Mouse (Mus musculus) forebrain, embryonic 10.5 days (tissue): ENCODE data around the gene Abtb1. TPM values are rescaled to one million over a fixed set of nuclear protein-coding genes. Genes with fewer than 3 reads are reported as not detected.

ENCODE experiments used
- DNase-seq: peaks from one replicate; pipeline ENCODE4 v3.0.0-alpha.2; 2017; ENCODE audit warnings: low spot score; ENCODE audit errors: extremely low spot score
- H3K27ac ChIP-seq: fragments of 300-500 bp; sonication (generic); 2 replicates; pipeline ENCODE4 v1.5.1; 2016; ENCODE audit warnings: mild to moderate bottlenecking
- H3K27me3 ChIP-seq: fragments of 300-500 bp; sonication (generic); 2 replicates; pipeline ENCODE4 v1.6.1; 2016; ENCODE audit warnings: mild to moderate bottlenecking; ENCODE audit not compliant: poor library complexity, severe bottlenecking
- H3K36me3 ChIP-seq: fragments of 300-500 bp; sonication (generic); replicated peaks from 2 replicates; pipeline ENCODE4 v1.6.1; 2016; ENCODE audit warnings: mild to moderate bottlenecking, moderate library complexity
- H3K4me1 ChIP-seq: fragments of 300-500 bp; sonication (generic); 2 replicates; pipeline ENCODE4 v1.6.1; 2016
- H3K4me3 ChIP-seq: fragments of 300-500 bp; sonication (generic); 2 replicates; pipeline ENCODE4 v1.5.1; 2016; ENCODE audit warnings: mild to moderate bottlenecking, moderate library complexity
- H3K9me3 ChIP-seq: fragments of 300-500 bp; sonication (generic); 2 replicates; pipeline ENCODE4 v1.6.1; 2016; ENCODE audit warnings: mild to moderate bottlenecking, moderate library complexity
- WGBS: fragments of 180-500 bp; shearing (Covaris S2); methylation state at CpG from one replicate; pipeline ENCODE4 v1.1.7; 2016; 5-methylcytosine and 5-hydroxymethylcytosine counted together
- polyA plus RNA-seq: library from polyadenylated mRNA; unstranded; fragments of >200 nt; fragmentation: Nextera tagmentation; extraction: Ambion mirVana; gene quantifications from 2 replicates; pipeline ENCODE4 v1.2.1, GENCODE M21; 2016

Gene Abtb1
- 20.8 and 21.5 TPM in 2 replicates for polyA plus RNA-seq

DNA sequence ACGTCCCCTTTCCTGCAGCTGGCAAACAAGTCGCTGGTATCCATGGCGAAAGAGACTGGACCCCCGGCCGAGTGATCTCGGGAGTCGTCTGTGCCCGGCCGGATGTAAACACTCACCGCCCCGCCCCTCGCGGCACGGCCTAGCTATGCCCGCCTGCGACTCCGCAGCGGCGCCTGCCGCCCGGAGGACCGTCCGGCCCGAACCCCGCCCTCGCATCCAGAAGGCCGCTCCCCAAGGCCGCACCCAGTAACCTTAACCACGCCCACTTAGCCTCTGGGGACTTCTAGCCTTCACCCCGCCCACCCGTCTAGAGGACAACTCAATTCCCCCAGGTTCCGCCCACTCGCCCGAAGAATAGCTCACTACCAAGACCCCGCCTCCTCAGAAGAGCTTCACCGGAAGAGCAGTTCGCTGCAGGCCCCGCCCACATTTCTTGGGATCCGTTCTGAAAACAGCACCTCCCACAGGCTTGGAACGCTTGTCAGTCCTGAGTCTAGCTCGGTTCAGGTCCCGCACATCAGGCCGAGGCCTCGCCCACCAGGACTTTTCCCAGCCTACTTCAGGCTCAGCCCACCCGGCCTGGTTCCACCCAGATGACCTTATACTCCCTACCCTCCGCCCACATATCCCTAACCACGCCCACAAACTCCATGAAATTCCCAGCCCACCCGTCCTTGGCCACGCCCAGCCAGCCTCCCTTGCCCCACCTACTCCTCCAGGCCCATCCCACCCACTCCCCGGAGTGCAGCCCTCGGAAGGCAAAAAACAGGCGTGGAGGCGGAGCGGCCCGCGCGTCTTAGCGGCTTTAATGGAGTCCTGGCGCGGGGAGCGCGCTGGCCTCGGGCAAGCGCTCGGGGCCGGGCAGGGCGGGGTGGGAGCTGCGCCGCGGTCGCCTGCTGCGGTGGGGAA is at the start of gene Abtb1:
Abtb1 (minus strand) TSS at position 204 of the 909 bp plus-strand sequence.
- peak; percentile 98 for DNase-seq
- WGBS, result under 1% methylated on average over 72 of the region's 72 CpGs

DNA sequence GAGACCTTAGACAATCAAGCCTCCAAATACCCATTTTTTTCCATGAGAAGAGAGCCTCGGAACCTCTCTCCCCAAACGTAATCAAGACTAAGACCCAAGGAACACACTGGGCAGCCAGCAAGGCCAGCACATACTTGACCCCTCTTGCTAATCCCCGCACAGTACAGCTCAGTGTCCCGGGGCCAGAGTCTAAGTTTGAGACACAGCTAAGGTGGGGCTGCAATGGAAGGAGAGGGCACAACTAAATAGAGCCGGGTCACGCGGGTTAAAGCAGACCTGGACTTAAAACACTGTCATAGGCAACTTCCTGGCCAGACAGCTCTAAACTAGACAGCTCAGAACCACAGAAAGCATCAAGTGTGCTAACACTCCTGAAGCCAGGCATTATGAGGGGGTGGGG is 49.0 kb upstream of the Abtb1 start:
- Histone ChIP-seq H3K9me3 (no peaks in the 10 kb centered on the region), H3K27ac (no peak overlapping the region), H3K4me3 (no peak overlapping the region), H3K36me3 (peaks cover 100% of the 10 kb centered on the region), H3K4me1 (peaks cover 5% of the 10 kb centered on the region), H3K27me3 (no peaks in the 10 kb centered on the region)
- DNase-seq, result no peak
- 89% methylated on average over 7 of the region's 7 CpGs for WGBS

More for the DNA sequence above, at the start of gene Abtb1:
- Histone ChIP-seq H3K27me3 (no peaks in the 10 kb centered on the region), H3K36me3 (peaks cover 25% of the 10 kb centered on the region), H3K4me1 (peaks cover 23% of the 10 kb centered on the region), H3K9me3 (no peaks in the 10 kb centered on the region), H3K4me3 (peak within 1 kb of the TSS; percentile 83), H3K27ac (peak within 1 kb of the TSS; percentile 88)

DNA sequence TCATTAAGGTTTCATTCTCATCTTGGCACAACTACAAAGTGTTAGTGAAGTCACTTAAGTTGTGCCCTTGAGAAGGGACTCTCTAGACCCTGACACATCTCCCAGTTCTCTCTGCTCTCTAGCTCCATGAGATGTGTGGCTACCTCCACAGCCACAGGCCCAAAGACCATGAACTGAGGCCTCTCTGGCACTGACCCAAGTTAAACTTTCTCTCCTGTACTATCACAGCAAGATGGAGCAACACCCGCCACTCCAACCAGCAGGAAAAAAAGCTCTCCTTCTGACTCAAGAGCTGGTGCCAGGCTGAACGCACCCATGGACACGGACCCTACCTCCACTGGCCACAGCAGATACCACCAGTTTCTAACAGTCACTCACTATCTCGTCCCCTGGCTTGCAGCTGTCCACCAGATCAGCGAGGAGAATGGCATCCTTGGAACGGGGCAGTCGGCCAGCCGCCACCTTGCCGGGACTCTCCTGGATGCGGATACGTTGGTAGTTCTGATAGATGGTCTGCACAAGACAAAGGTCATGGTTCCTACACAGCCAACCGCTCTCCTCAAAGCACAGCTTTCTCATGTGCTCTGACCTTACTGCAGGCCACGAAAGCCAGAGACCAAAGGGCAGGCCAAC is 47.7 kb upstream of the Abtb1 start:
- Histone ChIP-seq H3K4me3 (no peak overlapping the region), H3K27me3 (no peaks in the 10 kb centered on the region), H3K36me3 (peaks cover 100% of the 10 kb centered on the region), H3K27ac (no peak overlapping the region), H3K9me3 (no peaks in the 10 kb centered on the region), H3K4me1 (no peaks in the 10 kb centered on the region)
- no peak for DNase-seq
- 98% methylated on average over 13 of the region's 13 CpGs for WGBS

DNA sequence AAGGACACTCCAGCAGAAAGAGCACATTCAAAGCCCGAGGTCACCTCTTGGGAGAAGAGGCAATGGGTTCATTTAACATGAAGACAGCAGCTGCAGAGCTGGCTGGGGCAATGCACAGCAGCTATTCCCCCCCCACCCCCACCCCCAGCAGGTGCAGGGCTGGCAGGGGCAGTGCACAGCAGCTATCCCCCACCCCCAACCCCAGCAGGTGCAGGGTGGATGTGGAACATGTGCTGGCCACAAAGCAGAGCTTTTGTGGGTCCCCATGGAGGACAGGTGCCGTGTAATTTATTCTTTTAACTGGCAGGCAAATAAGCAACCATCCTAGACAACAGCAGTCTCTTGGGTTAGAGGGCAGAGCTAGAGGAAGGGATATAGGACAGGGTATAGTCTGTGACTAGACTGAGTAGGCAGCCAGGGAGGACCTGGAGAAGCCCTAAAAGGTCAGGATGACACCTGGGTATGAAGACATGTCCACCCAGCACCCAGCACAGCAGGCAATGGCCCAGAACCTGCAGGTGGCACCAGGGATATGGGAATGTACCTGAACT is 44.7 kb upstream of the Abtb1 start:
- H3K27me3 ChIP-seq, result no peaks in the 10 kb centered on the region
- H3K4me1 ChIP-seq, result no peaks in the 10 kb centered on the region
- H3K4me3 ChIP-seq, result no peak overlapping the region
- H3K27ac ChIP-seq, result no peak overlapping the region
- no peaks in the 10 kb centered on the region for H3K9me3 ChIP-seq
- 86% methylated on average over 2 of the region's 2 CpGs for WGBS
- H3K36me3 ChIP-seq, result peaks cover 100% of the 10 kb centered on the region
- no peak for DNase-seq

DNA sequence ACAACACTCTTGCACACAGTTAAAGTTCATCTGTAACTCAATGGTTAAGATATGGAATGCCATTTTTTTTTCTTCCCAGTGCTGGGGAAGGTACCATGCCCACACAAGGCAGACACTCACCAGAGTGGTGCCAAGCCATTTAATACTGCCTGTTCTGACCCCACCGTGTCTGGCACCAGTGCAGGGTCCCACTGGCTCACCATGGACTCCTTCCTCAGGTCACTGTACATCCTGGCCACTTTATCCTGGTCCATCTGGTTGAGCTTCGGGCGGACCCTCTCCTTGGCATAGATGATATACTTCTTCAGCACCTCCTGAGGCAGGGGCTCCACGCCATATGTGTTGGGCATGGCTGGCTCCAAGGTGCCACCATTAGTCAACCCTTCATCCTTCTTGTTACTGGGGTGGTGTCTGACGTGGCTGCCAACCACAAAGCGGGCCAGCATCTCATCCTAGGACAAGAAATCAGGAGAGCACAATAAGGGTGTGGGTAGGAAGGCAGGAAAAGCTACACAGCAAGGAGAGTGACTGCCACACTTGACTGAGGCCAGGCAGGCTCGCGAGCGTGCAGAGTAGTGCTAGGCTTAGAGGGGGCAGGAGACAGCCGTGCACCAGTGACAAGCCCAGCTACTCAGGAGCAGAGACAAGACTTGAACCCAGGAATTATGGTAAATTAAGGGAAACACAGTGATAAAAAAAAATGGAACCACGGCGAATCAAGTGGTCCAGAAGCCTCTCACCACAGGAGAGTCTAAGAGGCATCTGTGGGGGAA is 44.0 kb upstream of the Abtb1 start:
- Histone ChIP-seq H3K4me3 (no peak overlapping the region), H3K27me3 (no peaks in the 10 kb centered on the region), H3K27ac (no peak overlapping the region), H3K9me3 (no peaks in the 10 kb centered on the region), H3K4me1 (no peaks in the 10 kb centered on the region), H3K36me3 (peaks cover 100% of the 10 kb centered on the region)
- DNase-seq, result no peak
- 91% methylated on average over 12 of the region's 12 CpGs for WGBS

DNA sequence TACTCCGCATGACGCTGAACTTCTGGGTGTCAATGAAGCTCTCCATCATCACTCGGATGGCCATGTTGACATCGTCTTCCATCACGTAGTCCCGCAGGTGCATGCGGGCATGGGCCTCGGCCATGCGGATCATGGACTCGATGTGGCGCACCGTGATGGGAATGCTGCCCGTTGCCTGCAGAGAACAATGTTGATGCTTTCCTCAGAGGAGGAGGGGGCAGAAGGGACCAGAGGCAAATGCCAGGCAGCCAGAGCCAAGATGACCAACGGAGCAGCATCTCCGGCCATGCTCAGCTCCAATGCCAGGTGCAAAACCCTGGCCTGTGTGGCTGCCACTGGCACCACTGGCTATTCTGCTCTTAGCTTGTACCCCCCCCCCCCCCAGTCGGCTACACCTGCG is 42.9 kb upstream of the Abtb1 start:
- peaks cover 99% of the 10 kb centered on the region for H3K36me3 ChIP-seq
- DNase-seq, result no peak
- WGBS, result 97% methylated on average over 17 of the region's 17 CpGs

DNA sequence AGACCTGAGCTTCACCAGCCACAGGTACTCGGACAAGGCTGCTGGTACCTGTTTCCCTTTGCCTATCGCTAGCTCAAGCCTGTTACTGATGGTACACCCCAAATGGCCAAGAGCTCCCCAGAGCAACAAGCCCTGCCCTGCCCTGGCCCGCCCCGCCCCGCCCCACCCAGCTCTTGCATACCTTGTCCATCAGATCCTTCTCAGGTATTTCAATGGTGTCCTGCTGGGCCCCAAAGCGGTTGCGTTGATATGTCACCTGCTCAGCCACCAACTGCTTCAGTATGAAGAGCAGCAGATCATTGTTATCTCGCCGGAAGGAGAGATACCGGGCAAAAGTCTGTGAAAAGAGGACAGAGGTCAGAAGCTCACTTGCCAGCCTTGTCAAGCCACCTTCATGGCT is 42.4 kb upstream of the Abtb1 start:
- H3K36me3 ChIP-seq, result peaks cover 98% of the 10 kb centered on the region
- no peaks in the 10 kb centered on the region for H3K9me3 ChIP-seq
- H3K27me3 ChIP-seq, result no peaks in the 10 kb centered on the region
- WGBS, result 93% methylated on average over 10 of the region's 10 CpGs
- DNase-seq, result no peak
- no peaks in the 10 kb centered on the region for H3K4me1 ChIP-seq
- no peak overlapping the region for H3K27ac ChIP-seq
- H3K4me3 ChIP-seq, result no peak overlapping the region

More for the DNA sequence above, 42.9 kb upstream of the Abtb1 start:
- H3K4me1 ChIP-seq, result no peaks in the 10 kb centered on the region
- no peak overlapping the region for H3K4me3 ChIP-seq
- no peaks in the 10 kb centered on the region for H3K27me3 ChIP-seq
- no peak overlapping the region for H3K27ac ChIP-seq
- H3K9me3 ChIP-seq, result no peaks in the 10 kb centered on the region

DNA sequence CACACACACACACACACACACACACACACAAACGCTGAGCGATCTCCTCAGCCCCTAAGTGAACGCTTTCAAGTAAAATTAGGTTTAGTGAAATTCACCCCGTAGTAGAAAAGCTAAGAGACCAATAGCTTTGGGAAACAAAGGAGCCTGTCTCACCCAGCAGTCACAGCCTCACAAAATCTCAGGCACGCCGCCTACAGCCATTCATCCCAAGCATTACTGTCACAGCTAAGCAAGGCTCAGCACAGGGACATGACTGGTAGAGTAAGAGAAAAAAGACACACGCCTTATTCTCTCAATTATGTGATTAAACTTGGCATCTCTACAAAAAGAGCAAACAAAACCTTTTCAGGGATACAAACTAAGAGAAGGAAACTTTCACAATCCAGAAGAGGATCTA is 39.5 kb upstream of the Abtb1 start:
- H3K27ac ChIP-seq, result no peak overlapping the region
- peaks cover 80% of the 10 kb centered on the region for H3K36me3 ChIP-seq
- no peaks in the 10 kb centered on the region for H3K9me3 ChIP-seq

DNA sequence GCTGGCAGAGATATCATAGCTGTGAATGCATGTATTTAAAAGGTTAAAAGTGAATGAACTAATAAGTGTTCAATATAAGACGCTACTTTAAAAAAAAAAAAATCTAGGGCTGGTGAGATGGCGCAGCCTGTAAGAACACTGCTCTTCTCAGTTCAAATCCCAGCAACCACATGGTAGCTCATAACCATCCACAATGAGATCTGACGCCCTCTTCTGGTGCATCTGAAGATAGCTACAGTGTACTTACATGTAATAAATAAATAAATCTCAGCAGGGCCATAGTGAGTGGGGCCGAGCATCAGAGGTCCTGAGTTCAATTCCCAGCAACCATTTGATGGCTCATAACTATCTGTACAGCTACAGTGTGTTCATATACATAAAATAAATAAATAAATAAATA is 37.7 kb upstream of the Abtb1 start:
- Histone ChIP-seq H3K36me3 (peaks cover 62% of the 10 kb centered on the region), H3K9me3 (peaks cover 9% of the 10 kb centered on the region; the same call in 1 of the 2 replicates), H3K27me3 (peaks cover 22% of the 10 kb centered on the region), H3K4me1 (peaks cover 6% of the 10 kb centered on the region), H3K27ac (no peak overlapping the region), H3K4me3 (no peak overlapping the region)
- DNase-seq, result no peak
- 73% methylated on average over 4 of the region's 4 CpGs for WGBS

More for the DNA sequence above, 39.5 kb upstream of the Abtb1 start:
- Histone ChIP-seq H3K4me3 (no peak overlapping the region), H3K27me3 (peaks cover 4% of the 10 kb centered on the region; the same call in 1 of the 2 replicates), H3K4me1 (no peaks in the 10 kb centered on the region)
- DNase-seq, result no peak
- 88% methylated on average over 7 of the region's 7 CpGs for WGBS

DNA sequence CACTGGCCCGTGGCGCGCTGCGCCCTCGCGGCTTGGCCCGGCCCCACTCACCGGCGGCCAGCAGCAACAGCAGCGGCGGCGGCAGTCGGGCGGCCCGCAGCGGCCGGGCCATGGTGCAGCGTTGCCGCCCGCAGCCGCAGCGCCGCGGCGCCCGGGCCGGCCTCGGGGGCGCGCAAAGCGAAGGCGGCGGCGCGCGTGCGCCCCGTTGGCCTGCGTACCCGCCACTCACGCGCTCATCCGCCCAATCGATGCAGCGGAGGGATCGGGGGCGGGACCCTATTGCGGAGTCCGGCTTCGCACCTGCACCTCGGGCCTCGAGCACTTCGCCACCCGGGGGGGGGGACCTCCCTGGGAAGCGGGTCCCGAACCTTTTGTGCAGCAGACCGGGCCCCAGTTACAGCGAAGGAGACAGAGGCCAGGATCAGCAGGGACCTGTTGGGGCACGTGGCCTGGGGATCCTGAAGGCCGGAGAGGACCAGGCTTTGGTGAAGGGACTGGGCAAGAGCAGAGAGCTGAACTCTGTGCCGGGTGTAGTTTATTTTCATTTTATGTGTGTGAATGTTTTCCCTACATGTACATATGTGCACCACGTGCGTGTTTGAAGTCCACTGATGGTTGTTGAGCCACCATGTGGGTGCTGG is 33.2 kb upstream of the Abtb1 start, which contains the start of gene Podxl2:
Podxl2 (minus strand) TSS at position 177 of the 641 bp plus-strand sequence.
- H3K27me3 ChIP-seq, result peaks cover 42% of the 10 kb centered on the region
- peaks cover 9% of the 10 kb centered on the region; the same call in 1 of the 2 replicates for H3K9me3 ChIP-seq
- H3K36me3 ChIP-seq, result peaks cover 17% of the 10 kb centered on the region
- H3K27ac ChIP-seq, result peak within 1 kb of the TSS; percentile 88
- DNase-seq, result peak; percentile 82
- peak within 1 kb of the TSS; percentile 71 for H3K4me3 ChIP-seq
- H3K4me1 ChIP-seq, result peaks cover 39% of the 10 kb centered on the region
- WGBS, result 5% methylated on average over 63 of the region's 63 CpGs

DNA sequence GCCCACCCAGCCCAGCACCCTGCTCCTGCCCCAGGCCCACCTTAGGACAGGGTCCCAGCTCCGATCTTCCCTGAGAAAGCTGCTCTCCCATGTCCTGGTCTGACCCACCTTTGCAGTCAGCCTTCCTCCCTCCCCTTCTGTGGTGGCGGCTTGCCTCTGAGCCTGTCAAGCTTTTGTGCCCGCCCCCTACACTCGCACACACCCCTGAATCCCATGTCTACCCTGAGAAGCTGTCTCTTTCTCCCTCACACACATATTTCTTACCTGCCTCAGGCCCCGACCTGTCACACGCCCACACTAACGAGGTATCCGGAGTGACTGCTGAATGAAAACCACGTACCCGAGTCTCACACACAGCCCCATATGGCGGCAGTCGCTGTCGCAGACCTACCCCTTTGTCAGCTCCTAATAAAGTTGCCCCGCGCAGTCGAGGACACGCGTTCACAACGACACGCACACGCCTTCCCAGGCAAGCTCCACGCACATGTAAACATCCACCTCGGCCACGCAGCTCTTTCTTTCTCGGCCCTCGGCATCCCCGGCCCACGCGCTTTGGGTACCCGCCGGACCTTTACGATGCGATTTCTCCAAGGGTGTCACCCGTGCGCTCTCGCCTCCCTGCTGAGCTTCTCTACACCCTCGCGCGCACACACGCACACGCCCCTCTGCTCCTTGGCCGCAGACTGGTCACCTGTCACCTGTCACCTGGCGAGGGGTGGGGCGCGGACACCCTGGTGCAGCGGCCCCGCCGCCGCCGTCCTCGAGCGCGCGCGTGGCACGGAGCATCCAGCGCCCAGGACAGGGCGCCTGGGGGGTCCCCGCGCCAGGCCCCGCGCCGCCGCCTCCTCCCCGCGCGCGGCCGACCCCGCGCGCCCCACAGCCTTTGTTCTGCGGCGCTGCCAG is 32.4 kb upstream of the Abtb1 start:
- H3K27me3 ChIP-seq, result peaks cover 42% of the 10 kb centered on the region
- H3K27ac ChIP-seq, result peak overlapping the region; percentile 88
- H3K4me1 ChIP-seq, result peaks cover 39% of the 10 kb centered on the region
- peaks cover 9% of the 10 kb centered on the region; the same call in 1 of the 2 replicates for H3K9me3 ChIP-seq
- WGBS, result 4% methylated on average over 74 of the region's 74 CpGs
- H3K4me3 ChIP-seq, result peak overlapping the region; percentile 71
- no peak for DNase-seq
- peaks cover 11% of the 10 kb centered on the region; the same call in 1 of the 2 replicates for H3K36me3 ChIP-seq
